Comparison of ENCODE assay signal across 27 mouse cellular contexts in genomic region chr16:55277447-55277846, GRCm38 (mm10). TPM values are rescaled to one million over a fixed set of nuclear protein-coding genes. Genes with fewer than 3 reads are reported as not detected.
A peak's percentile ranks its signal among the peaks of the same experiment; 100 is the strongest.
DNase-seq lines count a peak whose midpoint lies in the region; ATAC-seq and TF ChIP-seq lines count a peak whose summit lies in the region.
"Had no signal": no experiment of that assay in that cellular context is flagged by ENCODE, and none has a peak within 500 bp of the region (broad histone marks: within the 10 kb centered on the region; RNA-seq: fewer than 3 reads in every experiment).

No protein-coding gene starts in this region.

- peak; percentile 91 for ATAC-seq in kidney, embryonic 16.5 days (ENCODE audit: low FRiP score, low TSS enrichment)
- no peak for ATAC-seq in stomach, postnatal 0 days (ENCODE audit: low FRiP score, low TSS enrichment)
- no peak for ATAC-seq in forebrain, embryonic 13.5 days
- ATAC-seq: forebrain, embryonic 15.5 days; inflammation-experienced regulatory T-cells, adult 6 months; liver, postnatal 0 days; lung, postnatal 0 days had no signal

- H3K4me3 ChIP-seq in kidney, embryonic 16.5 days (ENCODE audit: low read length): no peak overlapping the region
- H3K4me3 ChIP-seq in stomach, postnatal 0 days (ENCODE audit: low read depth, low read length): no peak overlapping the region
- no peak overlapping the region for H3K4me3 ChIP-seq in forebrain, embryonic 13.5 days
- H3K4me3 ChIP-seq: embryonic facial prominence, embryonic 13.5 days; forebrain, embryonic 15.5 days; heart, embryonic 12.5 days had no signal

- no peaks in the 10 kb centered on the region for H3K9me3 ChIP-seq in kidney, embryonic 16.5 days (ENCODE audit: low read length)
- no peaks in the 10 kb centered on the region for H3K9me3 ChIP-seq in stomach, postnatal 0 days (ENCODE audit: control insufficient read depth, low read length)
- no peaks in the 10 kb centered on the region for H3K9me3 ChIP-seq in forebrain, embryonic 13.5 days (replicated peaks)
- H3K9me3 ChIP-seq: embryonic facial prominence, embryonic 13.5 days; forebrain, embryonic 15.5 days; heart, embryonic 12.5 days had no signal

- no peaks in the 10 kb centered on the region for H3K36me3 ChIP-seq in kidney, embryonic 16.5 days (ENCODE audit: insufficient read depth, low read length)
- no peaks in the 10 kb centered on the region for H3K36me3 ChIP-seq in stomach, postnatal 0 days (ENCODE audit: control insufficient read depth, insufficient read depth, low read length)
- H3K36me3 ChIP-seq in forebrain, embryonic 13.5 days (ENCODE audit: poor library complexity, severe bottlenecking): no peaks in the 10 kb centered on the region
- H3K36me3 ChIP-seq: embryonic facial prominence, embryonic 13.5 days; forebrain, embryonic 15.5 days; heart, embryonic 12.5 days had no signal

- peaks cover 14% of the 10 kb centered on the region for H3K4me1 ChIP-seq in kidney, embryonic 16.5 days (ENCODE audit: insufficient read depth, low read length)
- no peaks in the 10 kb centered on the region for H3K4me1 ChIP-seq in stomach, postnatal 0 days (replicated peaks; ENCODE audit: control insufficient read depth, insufficient read depth)
- H3K4me1 ChIP-seq in forebrain, embryonic 13.5 days: no peaks in the 10 kb centered on the region
- H3K4me1 ChIP-seq: embryonic facial prominence, embryonic 13.5 days; forebrain, embryonic 15.5 days had no signal

- no peak overlapping the region for H3K9ac ChIP-seq in kidney, embryonic 16.5 days (replicated peaks; ENCODE audit: low read length)
- no peak overlapping the region for H3K9ac ChIP-seq in stomach, postnatal 0 days (ENCODE audit: low read length)
- H3K9ac ChIP-seq in forebrain, embryonic 13.5 days: no peak overlapping the region
- H3K9ac ChIP-seq: embryonic facial prominence, embryonic 13.5 days; forebrain, embryonic 15.5 days; heart, embryonic 12.5 days; hindbrain, embryonic 14.5 days; liver, postnatal 0 days had no signal

- 0 out of 2 replicates have a peak overlapping the region, but pooled peaks have one; percentile 11 for H3K27ac ChIP-seq in kidney, embryonic 16.5 days (ENCODE audit: low read length)
- no peak overlapping the region for H3K27ac ChIP-seq in stomach, postnatal 0 days (replicated peaks)
- H3K27ac ChIP-seq in forebrain, embryonic 13.5 days: no peak overlapping the region
- H3K27ac ChIP-seq: embryonic facial prominence, embryonic 13.5 days; forebrain, embryonic 15.5 days; hindbrain, embryonic 14.5 days had no signal

- DNase-seq in Muller cell, postnatal 12 days (ENCODE audit: inconsistent ontology term): peak; percentile 79
- peak; percentile 28 for DNase-seq in kidney, adult 18-20 months
- peak; percentile 9 to 25 for DNase-seq in kidney, postnatal 4 days
- no peak for DNase-seq in left cerebral cortex, postnatal 10 days (ENCODE audit: extremely low spot score in 1 of 2, low spot score in 2 of 2)
- DNase-seq in stomach, postnatal 0 days (ENCODE audit: low spot score): no peak
- DNase-seq: adrenal gland, adult 8-10 months; cerebellum, adult 18-20 months; cerebellum, postnatal 36 days; embryo, embryonic 11 days; gastrocnemius, postnatal 10 days; liver, postnatal 0 days had no signal

- TF ChIP-seq EP300 in stomach, postnatal 0 days (optimal IDR thresholded peaks at IDR 0.05): no peak

- TF ChIP-seq CTCF in stomach, postnatal 0 days (IDR thresholded peaks at IDR 0.05; ENCODE audit: low read depth): no peak

- H3K4me2 ChIP-seq in kidney, embryonic 16.5 days (replicated peaks; ENCODE audit: low read depth, low read length): no peak overlapping the region
- H3K4me2 ChIP-seq in stomach, postnatal 0 days (replicated peaks; ENCODE audit: low read depth): no peak overlapping the region
- H3K4me2 ChIP-seq in forebrain, embryonic 13.5 days: no peak overlapping the region
- H3K4me2 ChIP-seq: embryonic facial prominence, embryonic 13.5 days; forebrain, embryonic 15.5 days; heart, embryonic 12.5 days; hindbrain, embryonic 14.5 days; midbrain, embryonic 11.5 days had no signal

- no peaks in the 10 kb centered on the region for H3K27me3 ChIP-seq in kidney, embryonic 16.5 days (ENCODE audit: insufficient read depth, low read length)
- H3K27me3 ChIP-seq in stomach, postnatal 0 days (ENCODE audit: control insufficient read depth, insufficient read depth, low read length): no peaks in the 10 kb centered on the region
- H3K27me3 ChIP-seq in forebrain, embryonic 13.5 days: no peaks in the 10 kb centered on the region
- H3K27me3 ChIP-seq: embryonic facial prominence, embryonic 13.5 days; forebrain, embryonic 15.5 days; heart, embryonic 12.5 days had no signal

- WGBS in kidney, embryonic 16.5 days: 64% methylated on average over 3 of the region's 3 CpGs
- 86% methylated on average over 3 of the region's 3 CpGs for WGBS in stomach, postnatal 0 days
- WGBS in forebrain, embryonic 13.5 days: 89% methylated on average over 3 of the region's 3 CpGs

- intact Hi-C loops in left cerebral cortex, postnatal 10 days (cut with DNase I): no loop called here

RNA-seq across cellular contexts. Expression of gene Zpld1, which starts 20.3 kb away (rescaled TPM):
- 0.32 and 0.35 TPM in 2 replicates for polyA plus RNA-seq in kidney, embryonic 16.5 days (2015; fragmentation: Nextera tagmentation; extraction: Ambion mirVana)
- total RNA-seq in left cerebral cortex, postnatal 10 days (2021): under 1 TPM; 0.13 to 0.18 TPM
- 0.62 and 0.98 TPM in 2 replicates for polyA plus RNA-seq in stomach, postnatal 0 days (2015; fragmentation: Nextera tagmentation; extraction: Ambion mirVana)
- 0.36 and 0.49 TPM in 2 replicates for polyA plus RNA-seq in forebrain, embryonic 13.5 days (2015; fragmentation: Nextera tagmentation; extraction: Ambion mirVana)
- total RNA-seq: adrenal gland, adult 8-10 months; granulocyte monocyte progenitor cell, adult 5-6 weeks; heart, postnatal 25 days; left cerebral cortex, adult 8-10 months; liver, adult 2 months; monocyte, adult 5-6 weeks had no signal
- polyA plus RNA-seq: heart, embryonic 12.5 days; inflammation-experienced regulatory T-cells, adult 6 months; liver, adult 2 months; liver, postnatal 0 days; lung, postnatal 0 days; small intestine, adult 2 months; urinary bladder, adult 2 months had no signal

Comparison
In these comparisons a context has a peak if more than half of its experiments do, and no peak if none do; other contexts are left out.
1. DNase-seq: peak in Muller cell, postnatal 12 days (single experiment), kidney, adult 18-20 months (single experiment) and kidney, postnatal 4 days (2 of 2); none in left cerebral cortex, postnatal 10 days (0 of 2) and stomach, postnatal 0 days (single experiment).